Comparison of ENCODE assay signal across 26 mouse cellular contexts in genomic region chr9:92771716-92772115, GRCm38 (mm10).
A peak's percentile ranks its signal among the peaks of the same experiment; 100 is the strongest.
DNase-seq lines count a peak whose midpoint lies in the region; ATAC-seq and TF ChIP-seq lines count a peak whose summit lies in the region.
"Had no signal": no experiment of that assay in that cellular context is flagged by ENCODE, and none has a peak within 500 bp of the region (broad histone marks: within the 10 kb centered on the region; RNA-seq: fewer than 3 reads in every experiment).

No protein-coding gene starts in this region.

- no peak overlapping the region for H3K4me3 ChIP-seq in forebrain, embryonic 14.5 days (ENCODE audit: low read depth, low read length)
- H3K4me3 ChIP-seq in forebrain, postnatal 0 days (ENCODE audit: low read depth, low read length): no peak overlapping the region
- H3K4me3 ChIP-seq in limb, embryonic 13.5 days: no peak overlapping the region
- H3K4me3 ChIP-seq: forebrain, embryonic 13.5 days; gastrocnemius, adult 2 months; heart, embryonic 12.5 days; liver, embryonic 15.5 days; lung, embryonic 15.5 days; midbrain, embryonic 12.5 days; neural tube, embryonic 13.5 days had no signal

- H3K27ac ChIP-seq in forebrain, embryonic 14.5 days (ENCODE audit: low read depth, low read length): no peak overlapping the region
- no peak overlapping the region for H3K27ac ChIP-seq in forebrain, postnatal 0 days (ENCODE audit: low read depth, low read length)
- H3K27ac ChIP-seq in limb, embryonic 13.5 days: no peak overlapping the region
- H3K27ac ChIP-seq: forebrain, embryonic 13.5 days; gastrocnemius, adult 2 months; hindbrain, embryonic 14.5 days; liver, embryonic 15.5 days; lung, embryonic 15.5 days; midbrain, embryonic 12.5 days; neural tube, embryonic 13.5 days had no signal

- no peaks in the 10 kb centered on the region for H3K4me1 ChIP-seq in forebrain, embryonic 14.5 days (ENCODE audit: control insufficient read depth, insufficient read depth, low read length)
- H3K4me1 ChIP-seq in forebrain, postnatal 0 days (ENCODE audit: insufficient read depth): 0 out of 2 replicates have a peak, but pooled peaks cover 3% of the 10 kb centered on the region
- peaks cover 18% of the 10 kb centered on the region for H3K4me1 ChIP-seq in limb, embryonic 13.5 days
- H3K4me1 ChIP-seq: forebrain, embryonic 13.5 days; heart, embryonic 12.5 days; liver, embryonic 15.5 days; lung, embryonic 15.5 days; midbrain, embryonic 12.5 days had no signal

- TF ChIP-seq POLR2A in brain, embryonic 14.5 days (IDR thresholded peaks at IDR 0.05; ENCODE audit: borderline replicate concordance, extremely low read depth, insufficient read depth, insufficient read length, poor library complexity, severe bottlenecking): no peak

- H3K9me3 ChIP-seq in forebrain, embryonic 14.5 days (replicated peaks; ENCODE audit: control insufficient read depth, low read length): no peaks in the 10 kb centered on the region
- no peaks in the 10 kb centered on the region for H3K9me3 ChIP-seq in forebrain, postnatal 0 days (ENCODE audit: low read length)
- no peaks in the 10 kb centered on the region for H3K9me3 ChIP-seq in limb, embryonic 13.5 days
- H3K9me3 ChIP-seq: forebrain, embryonic 13.5 days; heart, embryonic 12.5 days; liver, embryonic 15.5 days; lung, embryonic 15.5 days; midbrain, embryonic 12.5 days; neural tube, embryonic 13.5 days had no signal

- no peak overlapping the region for H3K4me2 ChIP-seq in forebrain, embryonic 14.5 days (ENCODE audit: low read length)
- H3K4me2 ChIP-seq in forebrain, postnatal 0 days (ENCODE audit: low read depth): no peak overlapping the region
- no peak overlapping the region; the same call in 1 of the 2 replicates for H3K4me2 ChIP-seq in limb, embryonic 13.5 days (replicated peaks)
- H3K4me2 ChIP-seq: forebrain, embryonic 13.5 days; heart, embryonic 12.5 days; hindbrain, embryonic 14.5 days; liver, embryonic 15.5 days; lung, embryonic 15.5 days; midbrain, embryonic 12.5 days; neural tube, embryonic 13.5 days had no signal

- no peak for ATAC-seq in forebrain, embryonic 14.5 days
- ATAC-seq in forebrain, postnatal 0 days: no peak
- 0 out of 2 replicates have a peak, but pooled peaks have one; percentile 40 for ATAC-seq in limb, embryonic 13.5 days (ENCODE audit: low FRiP score, low read depth)
- ATAC-seq: inflammation-experienced regulatory T-cells, adult 6 months had no signal

- no peak overlapping the region for H3K9ac ChIP-seq in forebrain, embryonic 14.5 days (ENCODE audit: low read length)
- no peak overlapping the region for H3K9ac ChIP-seq in forebrain, postnatal 0 days
- H3K9ac ChIP-seq in limb, embryonic 13.5 days: no peak overlapping the region
- H3K9ac ChIP-seq: forebrain, embryonic 13.5 days; heart, embryonic 12.5 days; hindbrain, embryonic 14.5 days; liver, embryonic 15.5 days; lung, embryonic 15.5 days; midbrain, embryonic 12.5 days; neural tube, embryonic 13.5 days had no signal

- no peaks in the 10 kb centered on the region for H3K36me3 ChIP-seq in forebrain, embryonic 14.5 days (ENCODE audit: control insufficient read depth, insufficient read depth, low read length)
- H3K36me3 ChIP-seq in forebrain, postnatal 0 days (ENCODE audit: insufficient read depth): no peaks in the 10 kb centered on the region
- H3K36me3 ChIP-seq in limb, embryonic 13.5 days: no peaks in the 10 kb centered on the region
- H3K36me3 ChIP-seq: heart, embryonic 12.5 days; liver, embryonic 15.5 days; lung, embryonic 15.5 days; midbrain, embryonic 12.5 days; neural tube, embryonic 13.5 days had no signal

- DNase-seq in forebrain, embryonic 14.5 days (ENCODE audit: low spot score): peak; percentile 1
- DNase-seq in forebrain, postnatal 0 days: no peak
- peak; percentile 14 for DNase-seq in brain, embryonic 14.5 days (ENCODE audit: low read depth)
- peak; percentile 11 for DNase-seq in embryo, embryonic 11.5 days (ENCODE audit: low read depth, low spot score)
- no peak for DNase-seq in cerebellum, postnatal 4 days (ENCODE audit: low spot score in 2 of 2)
- DNase-seq in Muller cell, postnatal 12 days (ENCODE audit: inconsistent ontology term): no peak
- DNase-seq: adrenal gland, postnatal 14 days; cerebellum, adult 11-12 months; cerebellum, adult 9-11 months; gastrocnemius, adult 2 months; gastrocnemius, postnatal 36 days; heart, adult 18-20 months; heart, postnatal 4 days; kidney, adult 11 months; kidney, postnatal 36 days; liver; lung, postnatal 36 days had no signal

- no peak for TF ChIP-seq CTCF in forebrain, postnatal 0 days (IDR thresholded peaks at IDR 0.05; ENCODE audit: low read depth)
- no peak for TF ChIP-seq CTCF in brain, embryonic 14.5 days (IDR thresholded peaks at IDR 0.05; ENCODE audit: borderline replicate concordance, extremely low read depth, insufficient read depth, insufficient read length)

- 80% methylated on average over 3 of the region's 3 CpGs for WGBS in forebrain, embryonic 14.5 days
- 79% methylated on average over 3 of the region's 3 CpGs for WGBS in forebrain, postnatal 0 days
- WGBS in limb, embryonic 13.5 days: 14% methylated on average over 3 of the region's 3 CpGs

- no peaks in the 10 kb centered on the region for H3K27me3 ChIP-seq in forebrain, embryonic 14.5 days (replicated peaks; ENCODE audit: control insufficient read depth, insufficient read depth, low read length)
- no peaks in the 10 kb centered on the region for H3K27me3 ChIP-seq in forebrain, postnatal 0 days (ENCODE audit: insufficient read depth, low read length)
- no peaks in the 10 kb centered on the region for H3K27me3 ChIP-seq in limb, embryonic 13.5 days
- H3K27me3 ChIP-seq: forebrain, embryonic 13.5 days; heart, embryonic 12.5 days; liver, embryonic 15.5 days; lung, embryonic 15.5 days; midbrain, embryonic 12.5 days; neural tube, embryonic 13.5 days had no signal

Comparison
In these comparisons a context has a peak if more than half of its experiments do, and no peak if none do; other contexts are left out.
1. DNase-seq: peak in forebrain, embryonic 14.5 days (single experiment), brain, embryonic 14.5 days (single experiment) and embryo, embryonic 11.5 days (single experiment); none in forebrain, postnatal 0 days (single experiment), cerebellum, postnatal 4 days (0 of 2) and Muller cell, postnatal 12 days (single experiment).